Mouse (Mus musculus) lung, adult 2 months (tissue): ENCODE data around the gene Runx2.

Experiments
- CTCF ChIP-seq: fragments of 200-500 bp; IDR thresholded peaks from 2 replicates; pipeline ENCODE4 v1.5.1; 2011; ENCODE audit warnings: mild to moderate bottlenecking, low read length, control low read depth; ENCODE audit not compliant: insufficient read depth
- POLR2A ChIP-seq: fragments of 200-500 bp; IDR thresholded peaks from 2 replicates; pipeline ENCODE4 v1.6.1; 2011; ENCODE audit warnings: low read depth, mild to moderate bottlenecking, control low read depth, low read length, borderline replicate concordance; ENCODE audit errors: extremely low read depth

- no peak for TF ChIP-seq CTCF
- TF ChIP-seq POLR2A = no peak
Observed at GRCm38 (mm10) chr17:44508198-44508715, 306.3 kb downstream of the Runx2 start.
